Mouse (Mus musculus) small intestine, adult 2 months (tissue): ENCODE data around the gene Pygo1. TPM values are rescaled to one million over a fixed set of nuclear protein-coding genes. Genes with fewer than 3 reads are reported as not detected.
A peak's percentile ranks its signal among the peaks of the same experiment; 100 is the strongest.

Experiments
- H3K27ac ChIP-seq: fragments of 200-500 bp; 2 replicates; pipeline ENCODE4 v1.5.1; 2012; ENCODE audit warnings: low read depth, low read length, control low read depth, inconsistent platforms; ENCODE audit not compliant: insufficient read depth
- H3K27me3 ChIP-seq: fragments of 200-500 bp; 2 replicates; pipeline ENCODE4 v1.6.1; 2012; ENCODE audit warnings: mild to moderate bottlenecking, moderate library complexity, low read length, inconsistent platforms; ENCODE audit not compliant: control insufficient read depth, insufficient read depth
- H3K36me3 ChIP-seq: fragments of 200-500 bp; 2 replicates; pipeline ENCODE4 v1.6.1; 2012; ENCODE audit warnings: mild to moderate bottlenecking, low read length, control low read depth, inconsistent platforms; ENCODE audit not compliant: control insufficient read depth, insufficient read depth
- H3K4me1 ChIP-seq: fragments of 200-500 bp; 2 replicates; pipeline ENCODE4 v1.6.1; 2012; ENCODE audit warnings: low read length, inconsistent platforms, mixed read lengths; ENCODE audit not compliant: control insufficient read depth, insufficient read depth, insufficient read length
- H3K4me3 ChIP-seq: fragments of 200-500 bp; 2 replicates; pipeline ENCODE4 v1.5.1; 2012; ENCODE audit warnings: low read depth, mild to moderate bottlenecking, control low read depth, inconsistent platforms, low read length, moderate library complexity
- CTCF ChIP-seq: fragments of 200-500 bp; IDR thresholded peaks from 2 replicates; pipeline ENCODE4 v1.5.1; 2012; ENCODE audit warnings: low read depth, mild to moderate bottlenecking, control low read depth, inconsistent platforms, low read length, moderate library complexity, mixed read lengths; ENCODE audit not compliant: insufficient replicate concordance, insufficient read length; ENCODE audit errors: extremely low read depth
- POLR2A ChIP-seq: fragments of 200-500 bp; IDR thresholded peaks from 2 replicates; pipeline ENCODE4 v1.6.1; 2012; ENCODE audit warnings: low read depth, mild to moderate bottlenecking, control low read depth, inconsistent platforms, low read length, moderate library complexity
- WGBS: fragments of 180-500 bp; shearing (Covaris S2); methylation state at CpG from one replicate; pipeline ENCODE4 v1.1.7; 2018; 5-methylcytosine and 5-hydroxymethylcytosine counted together
- polyA plus RNA-seq: library from polyadenylated mRNA; depleted of rRNA; stranded (reverse); fragments of >200 nt; gene quantifications from 2 replicates; pipeline ENCODE4 v1.2.3, GENCODE M21; 2012; rRNA removed

The Pygo1 gene
- 0.05 and 0.09 TPM in 2 replicates for polyA plus RNA-seq

DNA sequence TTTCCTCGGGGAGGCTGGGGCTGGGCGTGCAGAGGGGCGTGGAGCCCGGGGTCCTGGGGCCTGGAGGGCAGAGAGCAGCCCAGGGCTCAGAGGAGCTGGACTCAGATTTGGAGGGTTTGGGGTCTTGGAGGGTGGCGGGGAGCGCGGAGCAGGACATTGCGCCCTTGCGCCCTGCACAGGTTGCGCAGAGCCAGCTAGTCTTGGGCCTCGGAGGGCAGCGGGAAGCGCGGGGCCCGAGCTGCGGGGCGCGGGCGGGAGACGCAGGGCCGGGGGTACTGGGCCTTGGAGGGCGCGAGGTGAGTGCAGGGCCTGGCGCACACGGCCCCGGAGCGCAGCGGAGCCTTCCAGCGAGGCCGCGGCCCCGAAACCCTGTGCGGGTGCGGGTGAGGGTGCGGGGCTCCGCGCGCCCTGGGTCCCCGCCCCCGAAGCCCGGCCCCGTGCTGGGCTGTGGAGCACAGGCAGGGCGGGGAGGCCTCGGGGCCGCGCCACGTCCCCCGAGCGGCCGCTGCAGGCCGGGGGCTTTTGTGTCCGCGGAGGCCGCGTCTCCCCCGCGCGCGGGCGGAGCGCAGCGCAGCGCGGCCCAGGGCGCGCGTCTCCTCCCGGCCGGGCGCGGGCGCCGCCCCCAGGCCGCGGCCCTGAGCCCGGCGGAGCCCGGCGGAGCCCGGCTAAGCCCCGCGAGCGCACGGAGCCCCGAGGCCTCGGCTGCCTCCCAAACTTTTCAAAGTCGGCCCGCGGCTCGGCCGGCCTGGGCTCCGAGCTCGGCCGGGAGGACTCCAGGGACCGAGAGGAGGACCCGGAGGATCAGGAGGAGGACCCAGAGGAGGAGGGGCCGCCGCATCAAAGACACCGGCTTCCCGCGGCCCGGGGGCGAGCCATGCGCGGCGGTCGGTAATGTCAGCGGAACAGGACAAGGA, at the start of gene Pygo1:
Gene Pygo1 (plus strand): TSS at position 625 of the 914 bp plus-strand sequence.
- peaks cover 22% of the 10 kb centered on the region for H3K27me3 ChIP-seq
- 2% methylated on average over 99 of the region's 108 CpGs for WGBS
- H3K4me3 ChIP-seq = peak within 1 kb of the TSS; percentile 66
- H3K27ac ChIP-seq = no peak within 1 kb of the TSS
- no peaks in the 10 kb centered on the region for H3K4me1 ChIP-seq
- no peaks in the 10 kb centered on the region for H3K36me3 ChIP-seq
- TF ChIP-seq POLR2A (no peak), CTCF (no peak)

DNA sequence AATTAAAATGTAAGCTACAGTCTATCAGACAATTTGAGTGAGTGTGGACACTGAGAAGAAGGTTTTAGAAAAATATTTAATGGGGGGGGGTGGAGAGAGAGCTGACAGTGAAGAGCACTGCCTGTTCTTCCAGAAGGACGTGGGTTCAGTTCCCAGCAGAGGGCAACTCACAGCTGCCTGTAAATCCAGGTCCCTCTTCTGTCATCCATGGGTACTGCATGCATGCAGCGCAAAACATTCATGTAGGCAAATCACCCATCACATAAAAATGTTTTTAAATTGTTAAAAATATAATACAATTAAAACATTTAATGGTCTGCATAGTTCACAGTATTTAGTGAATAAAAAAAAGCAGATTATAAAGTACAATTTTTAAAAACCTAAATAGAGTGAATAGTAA, 49.6 kb upstream of the Pygo1 start:
- Histone ChIP-seq H3K27me3 (no peaks in the 10 kb centered on the region), H3K36me3 (no peaks in the 10 kb centered on the region), H3K27ac (no peak overlapping the region), H3K4me1 (no peaks in the 10 kb centered on the region), H3K4me3 (no peak overlapping the region)
- 76% methylated on average over 2 of the region's 2 CpGs for WGBS
- TF ChIP-seq CTCF (no peak), POLR2A (no peak)

DNA sequence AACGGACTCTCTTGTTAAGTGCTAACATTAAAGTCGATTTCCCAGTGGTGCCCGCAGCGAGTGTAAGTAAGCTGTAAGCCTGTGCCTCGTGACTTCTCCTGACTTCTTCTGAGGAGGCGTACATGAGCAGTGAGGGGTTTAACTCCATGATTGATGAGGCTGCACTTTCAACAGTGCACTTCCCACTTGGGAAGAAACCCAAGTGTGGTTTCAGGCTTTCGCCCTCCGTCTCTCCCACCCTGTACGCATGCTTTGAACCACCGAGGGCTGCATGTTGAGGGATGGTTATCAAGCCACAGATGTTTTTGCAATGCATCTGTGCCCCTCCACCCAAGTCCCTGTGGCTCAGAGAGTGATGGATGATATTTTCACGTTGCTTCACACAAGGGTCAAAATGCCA, 47.5 kb upstream of the Pygo1 start:
- WGBS = 49% methylated on average over 11 of the region's 11 CpGs
- Histone ChIP-seq H3K36me3 (no peaks in the 10 kb centered on the region), H3K4me1 (0 out of 2 replicates have a peak, but pooled peaks cover 2% of the 10 kb centered on the region), H3K4me3 (no peak overlapping the region), H3K27ac (no peak overlapping the region), H3K27me3 (no peaks in the 10 kb centered on the region)
- TF ChIP-seq CTCF (no peak), POLR2A (no peak)

- Histone ChIP-seq H3K36me3 (no peaks in the 10 kb centered on the region), H3K27ac (no peak overlapping the region), H3K4me1 (0 out of 2 replicates have a peak, but pooled peaks cover 2% of the 10 kb centered on the region), H3K27me3 (no peaks in the 10 kb centered on the region), H3K4me3 (no peak overlapping the region)
- no peak for TF ChIP-seq POLR2A
- TF ChIP-seq CTCF = no peak
- 66% methylated on average over 6 of the region's 6 CpGs for whole genome bisulfite sequencing
Observed at GRCm38 (mm10) chr9:72878656-72879055, 46.8 kb upstream of the Pygo1 start.

DNA sequence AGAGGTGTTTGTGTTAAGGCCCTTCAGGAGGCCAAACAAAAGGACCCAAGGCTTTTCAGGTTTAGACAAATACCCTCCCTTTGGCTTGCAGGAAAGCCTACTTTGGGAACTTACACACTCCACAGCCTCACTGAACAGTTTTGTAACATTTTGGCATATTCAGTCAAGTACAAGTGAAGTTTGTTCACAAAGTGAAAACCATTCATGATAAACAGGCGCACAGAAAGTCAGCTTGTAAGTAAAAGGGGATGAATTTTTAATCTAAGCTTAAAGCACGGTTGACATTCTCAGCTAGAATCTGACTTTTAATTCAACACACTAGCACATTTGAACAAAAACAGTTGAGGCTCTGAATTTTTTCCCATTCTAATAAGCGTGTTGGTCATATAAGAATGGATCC, 45.8 kb upstream of the Pygo1 start:
- TF ChIP-seq CTCF (no peak), POLR2A (no peak)
- Histone ChIP-seq H3K36me3 (no peaks in the 10 kb centered on the region), H3K27ac (no peak overlapping the region), H3K4me3 (no peak overlapping the region), H3K27me3 (no peaks in the 10 kb centered on the region), H3K4me1 (0 out of 2 replicates have a peak, but pooled peaks cover 2% of the 10 kb centered on the region)
- 95% methylated on average over 3 of the region's 3 CpGs for WGBS

- TF ChIP-seq POLR2A = no peak
- TF ChIP-seq CTCF = no peak
- Histone ChIP-seq H3K27me3 (no peaks in the 10 kb centered on the region), H3K4me3 (no peak overlapping the region), H3K27ac (no peak overlapping the region), H3K36me3 (no peaks in the 10 kb centered on the region), H3K4me1 (0 out of 2 replicates have a peak, but pooled peaks cover 2% of the 10 kb centered on the region)
- 65% methylated on average over 16 of the region's 16 CpGs for WGBS
Observed at GRCm38 (mm10) chr9:72880225-72880960, 45.1 kb upstream of the Pygo1 start.
